Mouse (Mus musculus) thymus, postnatal 25 days (tissue): Measurements from ENCODE around the gene Ccnt1.
A peak's percentile ranks its signal among the peaks of the same experiment; 100 is the strongest.

Source experiments
- DNase-seq: peaks from one replicate; pipeline ENCODE4 v3.0.0; 2022

Gene Ccnt1

DNA sequence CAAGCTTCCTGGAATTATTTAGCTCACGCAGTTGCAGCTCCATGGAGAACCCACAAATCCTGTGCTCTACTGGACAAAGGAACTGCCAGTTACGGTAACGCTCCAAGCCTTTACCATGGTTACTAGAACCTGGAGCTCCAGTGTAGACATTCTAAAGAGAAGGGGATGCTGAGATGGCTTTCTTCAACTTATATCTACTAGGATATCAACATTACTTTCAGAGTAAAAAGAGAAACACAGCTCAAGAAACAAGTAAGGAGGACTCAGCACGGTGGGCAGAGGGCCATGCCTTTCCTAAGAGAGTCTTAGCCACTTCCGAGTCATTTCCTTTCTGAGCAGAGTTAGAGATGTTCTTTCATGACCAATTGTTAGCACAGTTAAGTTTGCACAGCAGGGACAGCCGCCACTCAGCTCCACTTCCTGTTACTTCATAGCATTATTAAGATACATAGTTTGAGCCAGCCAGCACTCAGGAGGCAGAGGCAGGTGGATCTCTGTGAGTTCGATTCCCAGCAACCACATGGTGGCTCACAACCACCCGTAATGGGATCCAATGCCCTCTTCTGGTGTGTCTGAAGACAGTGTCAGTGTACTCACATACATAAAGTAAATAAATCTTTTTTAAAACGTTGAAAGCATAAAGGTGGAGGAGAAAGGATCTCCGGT, at the start of gene Ccnt1, which contains the start of gene 4930415O20Rik:
Ccnt1 (minus strand) TSS at position 51 of the 666 bp plus-strand sequence.
4930415O20Rik (plus strand) TSS at position 132 of the 666 bp plus-strand sequence.
- DNase-seq = no peak

DNA sequence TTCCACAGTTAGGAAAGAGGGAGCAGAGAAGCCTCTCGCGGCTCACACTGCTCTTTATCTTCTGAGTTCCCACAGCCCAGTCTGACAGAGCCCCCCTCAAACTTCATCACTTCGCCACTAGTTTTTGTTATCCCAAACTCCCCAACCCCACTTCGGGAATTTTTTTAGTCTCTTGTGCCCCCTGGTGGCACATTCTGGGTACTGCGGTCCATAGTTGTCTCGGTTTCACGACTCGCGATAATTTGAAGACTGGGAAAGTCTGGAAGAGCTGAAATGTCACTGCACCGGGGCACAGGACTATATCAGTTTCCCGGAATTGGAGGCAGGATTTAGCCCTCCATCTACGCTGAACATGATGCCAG, 46.4 kb upstream of the Ccnt1 start:
- DNase-seq = peak; percentile 84

DNA sequence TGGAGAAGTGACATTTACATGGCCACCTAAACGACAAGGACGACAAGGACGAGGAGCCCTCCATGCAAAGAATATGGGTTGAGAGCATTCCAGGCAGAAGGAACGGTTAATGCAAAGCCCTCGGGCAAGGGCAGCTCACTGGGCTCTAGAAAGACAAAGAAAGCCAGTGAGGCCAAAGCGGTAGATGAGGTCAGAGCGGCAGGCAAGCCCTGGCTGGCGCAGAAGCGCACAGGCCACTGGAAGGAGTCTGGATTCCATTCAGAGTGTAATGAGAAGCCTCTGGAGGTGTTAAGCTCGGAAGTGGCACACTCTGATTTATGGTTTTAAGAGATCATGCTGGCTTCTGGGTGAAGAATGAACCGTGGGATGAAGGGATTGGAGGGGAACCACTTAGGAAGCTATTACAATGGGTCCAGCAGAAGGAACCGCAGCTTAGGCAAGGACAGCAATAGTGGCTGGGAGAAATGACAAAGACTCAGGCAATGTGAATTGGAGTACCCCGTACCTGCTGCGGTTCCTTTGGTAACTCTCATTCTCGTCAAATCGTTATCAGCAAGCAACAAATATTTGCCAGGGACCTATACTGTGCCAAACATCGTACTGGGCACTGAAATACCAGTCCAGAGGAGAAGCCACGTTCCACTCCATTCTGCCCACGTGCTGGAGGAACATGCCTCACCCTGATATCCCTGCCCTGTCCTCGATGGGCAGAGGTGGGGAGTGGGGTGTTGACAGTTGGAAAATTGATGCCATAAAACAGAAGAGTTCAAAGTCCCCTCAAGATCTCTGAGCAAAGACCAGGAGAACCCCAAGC, 45.8 kb upstream of the Ccnt1 start:
- no peak for DNase-seq

DNA sequence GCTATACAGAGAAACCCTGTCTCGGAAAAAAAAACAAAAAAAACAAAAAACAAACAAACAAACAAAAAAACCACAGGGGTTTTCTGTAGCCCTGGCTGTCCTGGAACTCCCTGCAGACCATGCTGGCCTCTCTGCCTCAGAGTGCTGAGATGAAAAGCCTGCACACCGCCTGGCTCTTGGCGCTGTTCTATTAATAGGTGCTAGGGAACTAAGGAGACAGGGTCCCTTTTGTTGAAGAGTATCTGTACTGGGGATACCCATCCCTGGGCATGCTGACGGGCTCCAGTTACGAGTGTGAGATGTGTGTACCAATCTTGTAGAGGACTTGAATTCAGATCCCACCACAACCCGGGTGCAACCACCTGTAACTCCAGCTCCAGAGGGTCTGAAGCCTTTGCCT, 45.0 kb upstream of the Ccnt1 start:
- DNase-seq = no peak

DNA sequence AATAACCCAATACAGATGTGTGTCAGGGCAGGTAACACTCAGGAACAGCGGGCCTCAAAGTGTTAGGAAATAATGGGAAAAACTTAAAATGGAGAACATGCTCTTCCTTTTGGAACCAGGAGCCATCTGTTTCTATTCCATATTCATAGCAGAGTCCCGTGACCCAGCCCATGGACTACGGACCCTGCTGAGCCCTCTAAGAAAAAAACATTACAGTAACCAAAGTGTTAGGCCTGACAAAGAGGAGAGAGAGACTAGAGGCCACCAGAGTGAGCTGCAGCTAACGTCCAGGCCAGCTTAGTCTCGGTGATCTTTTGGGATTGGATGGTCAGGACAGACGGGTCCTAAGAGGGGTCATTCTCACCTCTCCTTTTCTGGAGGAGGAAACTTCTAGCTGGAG, 44.2 kb upstream of the Ccnt1 start:
- no peak for DNase-seq

DNA sequence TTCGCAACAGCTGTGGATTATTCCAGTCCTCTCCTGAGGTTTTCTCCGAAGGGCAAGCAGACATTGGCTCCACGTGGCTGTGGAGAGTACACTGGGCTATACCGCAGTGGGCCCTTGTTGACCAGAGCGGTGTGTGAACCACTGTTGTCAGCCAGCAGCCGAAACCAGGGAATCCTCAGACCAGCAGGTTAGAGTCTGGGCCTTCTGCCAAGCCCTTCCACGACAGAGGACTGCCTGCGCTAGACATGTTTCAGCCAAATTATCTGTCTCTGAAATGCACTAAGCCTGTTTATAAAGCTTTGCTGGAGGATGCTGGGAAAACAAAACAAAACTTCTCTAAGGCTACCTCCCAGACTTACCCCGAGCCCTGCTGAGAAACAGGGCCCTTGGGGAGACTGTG, 43.8 kb upstream of the Ccnt1 start:
- no peak for DNase-seq

DNA sequence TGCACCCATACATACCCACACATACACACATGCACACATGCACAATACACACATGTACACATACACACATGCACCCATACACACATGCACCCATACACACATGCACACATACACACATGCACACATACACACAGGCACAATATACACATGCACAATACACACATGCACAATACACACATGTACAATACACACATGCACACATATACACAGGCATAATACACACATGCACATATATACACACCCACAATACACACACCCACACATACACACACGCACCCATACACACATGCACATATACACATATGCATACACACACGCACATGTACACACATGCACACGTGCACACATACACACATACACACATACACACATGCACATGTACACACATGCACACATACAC, 41.5 kb upstream of the Ccnt1 start:
- no peak for DNase-seq

DNA sequence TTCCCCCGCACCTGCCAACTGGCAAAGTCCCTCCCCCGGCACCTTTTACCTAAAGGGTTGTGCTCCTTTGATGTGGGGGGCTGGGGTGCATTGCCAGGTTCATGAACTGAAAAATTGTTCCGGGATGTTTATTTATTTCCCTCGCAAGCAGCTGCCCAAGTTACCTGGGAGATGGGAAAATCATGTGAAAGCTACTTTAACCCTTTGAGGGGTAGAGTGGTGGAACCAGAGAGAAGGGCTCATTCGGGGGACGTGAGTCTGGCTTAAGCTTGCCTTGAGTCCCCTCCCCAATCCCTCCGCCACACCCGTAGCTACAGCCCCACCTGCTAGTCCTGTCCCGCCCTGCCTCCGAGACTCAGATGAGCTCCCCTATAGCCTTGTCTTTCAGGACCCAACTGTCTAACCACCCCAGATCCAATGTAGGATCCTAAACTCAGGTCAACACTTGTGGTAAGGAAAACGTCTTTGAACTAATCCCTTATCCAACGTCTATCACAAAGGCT, 39.5 kb upstream of the Ccnt1 start:
- peak; percentile 79 for DNase-seq

DNA sequence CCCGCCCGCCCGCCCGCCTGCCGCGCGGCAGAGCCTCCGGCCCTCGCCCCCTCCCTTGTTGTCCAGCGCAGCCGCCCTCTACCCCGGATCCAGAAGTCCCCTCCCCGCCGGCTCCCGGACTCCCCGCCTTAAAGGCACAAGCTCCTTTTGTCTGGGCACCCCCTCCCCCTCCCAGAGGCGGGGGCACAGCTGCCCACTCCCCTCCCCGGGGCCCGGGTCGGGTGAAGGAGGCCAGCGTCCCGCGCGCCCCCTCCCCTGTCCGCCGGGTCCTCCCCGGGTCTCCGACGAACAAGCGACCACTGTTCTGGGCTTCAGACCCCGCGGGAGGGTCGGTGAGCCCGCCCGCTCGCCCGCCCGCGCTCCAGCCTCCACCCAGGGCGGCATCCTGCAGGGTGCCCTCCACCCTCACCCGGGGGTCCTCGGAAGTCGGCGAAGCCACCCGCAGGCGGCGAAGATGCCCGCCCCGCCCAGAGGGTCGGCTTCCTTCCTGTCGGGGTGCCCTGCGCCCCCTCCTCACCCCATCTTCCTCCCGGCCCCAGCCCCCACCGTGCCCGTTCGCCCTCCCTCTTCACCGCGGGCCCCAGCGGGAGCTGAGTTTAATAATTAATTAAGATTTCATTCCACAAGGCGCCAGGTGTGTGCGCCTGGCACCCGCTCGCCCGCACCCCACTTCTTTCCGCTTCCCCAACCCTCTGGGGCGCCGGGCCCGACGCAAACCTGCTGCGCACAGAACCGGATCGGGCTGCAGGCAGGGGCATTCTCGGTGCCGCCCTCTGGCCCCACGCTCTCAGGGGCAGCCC, 38.8 kb upstream of the Ccnt1 start, which contains the start of gene Adcy6:
Adcy6 (minus strand) TSS at position 746 of the 800 bp plus-strand sequence.
- peak; percentile 85 for DNase-seq

DNA sequence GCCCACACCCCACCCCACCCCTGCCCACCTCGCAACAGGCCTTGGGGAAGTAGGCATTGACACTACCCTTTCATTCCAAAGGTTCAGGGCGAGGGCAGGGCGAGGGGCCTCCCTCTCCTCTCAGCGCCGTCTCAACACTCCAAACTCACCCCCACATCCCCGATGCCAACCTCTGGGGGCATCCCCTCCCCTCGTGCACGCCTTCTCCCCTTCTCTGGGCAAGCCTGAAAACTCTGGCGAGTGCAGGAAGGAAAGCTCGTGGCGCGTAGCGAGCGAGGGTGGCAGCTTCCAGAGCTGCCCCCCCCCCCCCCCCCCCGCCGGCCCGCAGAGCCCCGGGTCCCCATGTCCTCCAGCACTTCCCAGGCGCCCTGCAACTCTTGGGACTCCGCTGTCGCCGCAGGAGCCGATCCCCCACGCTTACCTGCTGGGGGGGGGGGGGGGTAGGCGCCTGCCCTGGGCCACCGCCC, 38.1 kb upstream of the Ccnt1 start:
- DNase-seq = peak; percentile 55

DNA sequence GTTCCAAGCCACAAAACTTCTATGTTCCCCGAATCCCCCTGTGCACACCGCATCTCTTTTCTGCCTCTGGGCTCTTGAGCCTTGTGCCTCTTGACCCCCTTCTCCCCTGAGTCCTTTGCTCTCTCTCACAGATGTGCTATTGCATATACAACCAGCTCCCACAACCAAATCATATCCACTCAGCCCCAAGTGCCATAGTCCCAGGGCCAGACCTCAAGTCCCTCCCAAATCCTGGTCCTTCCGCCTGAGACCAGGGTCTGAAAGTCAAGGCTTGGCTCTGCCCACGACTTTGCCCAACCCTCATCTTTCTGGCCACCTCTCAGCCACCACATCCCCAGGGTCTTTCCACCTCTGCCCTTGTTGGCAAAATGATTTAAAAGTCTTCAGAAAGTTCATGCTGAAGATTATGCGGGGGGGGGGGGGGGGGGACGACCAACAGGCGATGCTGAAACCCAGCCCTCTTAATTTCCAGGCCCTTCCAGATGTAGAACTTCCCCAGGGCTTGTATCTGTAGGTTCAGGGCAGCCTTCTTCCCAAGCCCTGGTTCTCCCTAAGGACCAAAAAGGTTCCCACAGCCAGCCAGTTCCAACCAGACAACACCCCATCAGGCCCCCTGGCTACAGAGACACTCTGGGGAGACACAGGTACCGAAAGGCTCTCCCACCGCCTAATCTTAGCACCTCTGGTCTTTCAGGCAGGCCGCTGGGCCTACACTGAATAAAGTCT, 37.5 kb upstream of the Ccnt1 start:
- DNase-seq = no peak

DNA sequence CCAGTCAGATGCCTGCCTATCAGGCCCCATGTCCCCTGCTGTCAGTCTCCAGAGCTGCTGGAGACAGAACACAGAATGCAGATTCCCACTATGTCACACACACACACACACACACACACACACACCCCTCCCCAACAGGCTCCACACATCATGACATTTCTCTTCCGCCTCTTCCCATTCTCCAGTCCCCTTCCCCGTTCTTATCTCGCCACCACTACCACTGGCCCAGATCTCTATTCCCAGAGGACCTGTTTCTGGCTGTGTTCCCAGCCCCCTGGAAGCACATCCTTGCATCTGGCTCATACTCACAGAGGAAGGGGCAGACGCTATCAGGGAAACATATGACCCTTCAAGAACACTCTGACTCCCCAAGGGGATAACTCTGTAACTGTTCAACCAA, 36.8 kb upstream of the Ccnt1 start:
- DNase-seq = no peak

DNA sequence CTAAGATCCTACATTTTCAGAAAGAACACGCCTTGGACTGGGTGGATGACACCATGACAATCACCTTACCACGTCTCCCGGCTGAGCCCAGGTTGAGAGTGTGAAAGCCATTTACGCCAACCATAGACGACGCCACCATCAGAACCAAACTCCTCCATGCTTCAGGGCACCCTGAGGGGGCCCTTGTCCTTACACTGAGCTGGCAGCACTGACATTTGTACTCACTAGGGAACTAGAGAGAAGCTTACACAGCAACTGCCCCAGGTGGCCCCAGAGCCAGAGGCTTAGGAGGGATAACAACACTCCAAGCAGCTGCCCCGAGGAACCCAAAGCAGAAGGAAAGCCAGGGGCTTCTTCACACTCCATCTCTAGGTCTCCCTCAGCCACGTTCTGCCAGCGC, 36.0 kb upstream of the Ccnt1 start:
- no peak for DNase-seq

DNA sequence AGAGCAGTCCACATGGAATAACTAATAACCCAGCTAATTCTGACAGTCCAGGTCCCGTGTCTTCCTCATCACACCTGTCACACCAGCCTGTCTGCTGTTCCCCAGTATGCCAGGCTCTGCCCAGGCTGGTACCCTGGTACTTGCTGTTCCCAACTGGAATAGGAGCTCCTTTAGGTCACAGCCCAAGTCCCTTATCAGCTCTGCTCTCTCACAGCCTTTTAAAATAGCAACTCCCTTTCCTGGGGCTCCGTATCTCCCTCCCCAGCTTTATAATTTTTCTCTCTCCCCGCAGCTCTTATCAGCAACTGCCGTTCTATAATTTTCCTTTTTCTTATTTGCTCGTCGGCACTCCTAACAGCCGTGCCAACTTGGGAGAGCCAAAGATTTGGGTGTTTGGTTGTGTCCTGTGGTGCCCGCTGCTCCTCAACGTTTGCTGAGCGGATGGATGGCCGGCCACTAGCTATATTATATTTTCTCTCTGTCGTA, 35.4 kb upstream of the Ccnt1 start:
- no peak for DNase-seq

DNA sequence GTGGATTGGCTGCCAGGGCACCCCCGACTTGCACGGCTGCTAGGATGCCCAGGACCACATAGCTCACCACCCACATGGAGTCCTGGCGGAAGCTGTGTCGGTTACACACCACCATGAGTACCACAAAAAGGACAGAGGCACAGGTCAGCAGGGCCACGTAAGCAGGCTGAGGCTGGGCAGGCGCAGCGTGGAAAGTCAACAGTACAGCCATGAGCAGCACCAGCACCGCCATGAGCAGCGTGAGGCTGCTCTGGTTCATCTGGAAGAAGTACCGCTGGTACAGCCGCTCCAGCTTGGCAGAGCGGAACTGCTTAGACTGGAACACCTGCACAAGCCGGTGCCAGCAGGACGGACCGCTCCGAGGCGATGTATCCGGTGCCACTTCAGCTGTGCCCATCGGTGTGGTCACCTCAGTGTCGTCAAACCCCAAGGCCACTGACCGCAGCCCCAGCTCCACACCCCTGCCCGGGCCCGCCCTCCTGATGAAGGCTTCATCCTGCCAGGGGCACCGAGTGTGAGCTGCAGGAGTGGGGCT, 33.4 kb upstream of the Ccnt1 start:
- no peak for DNase-seq

DNA sequence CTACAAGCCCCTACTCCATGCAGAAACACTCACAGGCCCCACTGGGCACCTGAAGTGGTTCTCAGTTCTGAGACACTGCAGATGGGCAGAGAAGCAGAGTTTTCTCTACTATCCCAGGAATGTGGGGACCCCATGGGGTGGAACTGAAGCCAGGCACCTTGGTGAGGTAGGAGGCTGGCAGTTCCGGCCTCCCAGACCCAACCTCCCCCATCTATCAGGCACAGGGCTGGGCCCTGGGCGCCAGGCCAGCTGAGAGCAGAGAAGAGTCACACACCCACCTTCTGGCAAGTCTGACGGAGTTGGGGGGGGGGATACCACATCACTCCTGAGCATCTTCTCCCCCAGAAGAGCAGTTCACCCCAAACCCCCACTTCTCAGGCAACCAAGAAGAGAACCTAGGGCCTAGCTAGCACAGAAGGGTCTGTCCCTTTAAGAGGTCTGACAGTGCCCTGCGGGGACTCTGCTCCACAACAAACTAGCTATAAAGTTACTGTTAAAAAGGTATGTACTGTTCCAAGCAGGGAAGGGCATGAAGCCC, 32.3 kb upstream of the Ccnt1 start:
- DNase-seq = no peak

DNA sequence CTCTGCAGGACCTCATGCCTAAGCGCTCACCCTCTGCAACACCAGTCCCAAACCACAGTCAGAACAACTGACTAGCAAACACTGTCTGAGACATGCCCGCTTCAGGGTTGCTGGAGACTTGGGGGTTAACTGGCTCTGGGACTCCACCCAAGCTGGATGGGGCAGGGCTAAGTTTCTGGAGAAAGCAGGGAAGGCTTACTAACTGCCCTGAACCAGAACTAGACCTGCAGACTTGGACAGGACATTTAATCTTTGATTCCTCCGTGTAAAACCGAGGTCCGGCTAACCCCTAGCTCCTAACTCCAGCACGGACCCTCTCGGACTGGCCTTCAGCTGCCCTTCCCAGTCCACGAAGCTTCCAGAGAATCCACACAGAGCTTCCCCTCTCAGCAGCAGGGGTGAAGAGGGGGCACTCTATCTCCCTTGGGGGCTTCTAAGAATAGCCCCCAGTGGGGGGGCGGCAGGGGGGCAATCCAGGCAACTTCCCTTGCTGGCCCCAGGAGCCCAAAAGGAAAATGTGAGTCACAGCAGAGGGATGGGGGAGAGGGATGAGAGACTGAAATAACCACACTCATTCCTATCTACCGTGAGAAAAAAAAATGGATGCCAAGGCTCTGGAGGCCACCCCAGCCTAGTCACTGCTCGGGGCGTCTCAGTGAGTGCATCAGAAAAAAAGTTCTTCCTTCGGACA, 31.6 kb upstream of the Ccnt1 start:
- DNase-seq = no peak

DNA sequence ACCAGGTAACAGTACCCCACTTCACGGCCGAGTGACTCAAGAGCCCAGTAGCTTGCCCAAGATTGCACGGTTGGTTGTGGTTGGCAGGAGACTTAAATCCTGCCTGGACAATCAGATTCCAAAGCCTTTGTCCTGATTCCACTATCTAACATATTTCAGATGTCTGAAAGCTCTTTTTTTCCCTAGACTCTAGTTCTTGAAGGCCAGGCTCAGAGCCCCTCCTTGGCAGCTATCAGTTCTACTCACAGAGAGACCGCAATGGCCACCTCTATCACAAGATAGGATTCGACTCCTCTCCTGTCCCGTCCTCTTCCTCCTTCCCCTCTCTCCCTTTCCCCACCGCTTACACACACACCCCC, 31.1 kb upstream of the Ccnt1 start:
- DNase-seq = no peak

DNA sequence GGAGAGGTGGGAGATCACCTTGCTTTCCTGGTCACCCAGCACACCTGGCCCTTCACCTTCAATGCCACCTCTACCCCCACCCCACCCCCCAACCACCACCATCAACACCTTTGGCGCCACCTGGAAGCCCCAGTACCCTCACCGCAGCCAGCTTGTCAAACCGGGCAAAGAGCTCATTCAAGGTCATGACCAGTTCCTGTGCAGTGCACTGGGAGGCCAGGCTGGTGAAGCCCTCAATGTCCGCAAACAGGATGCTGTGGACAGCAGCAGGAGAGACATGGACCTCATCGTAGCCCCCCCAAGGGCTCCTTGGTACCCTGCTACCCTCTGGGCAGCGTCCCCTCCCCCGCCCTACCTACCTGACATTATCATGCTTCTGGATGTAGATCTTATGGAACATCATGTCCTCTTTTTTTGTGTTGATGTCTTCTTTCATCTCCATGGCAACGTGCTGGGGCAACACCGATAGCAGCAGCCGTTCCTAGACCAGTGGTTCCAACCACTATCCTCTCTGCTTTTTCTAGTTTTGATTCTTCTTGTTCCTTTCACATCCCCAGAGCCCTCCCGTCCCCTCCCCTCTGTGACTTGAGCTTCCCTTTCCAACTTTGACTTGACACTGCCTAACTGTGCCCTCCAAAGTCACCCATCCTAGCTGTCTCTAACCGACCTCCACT, 29.4 kb upstream of the Ccnt1 start:
- DNase-seq = no peak

DNA sequence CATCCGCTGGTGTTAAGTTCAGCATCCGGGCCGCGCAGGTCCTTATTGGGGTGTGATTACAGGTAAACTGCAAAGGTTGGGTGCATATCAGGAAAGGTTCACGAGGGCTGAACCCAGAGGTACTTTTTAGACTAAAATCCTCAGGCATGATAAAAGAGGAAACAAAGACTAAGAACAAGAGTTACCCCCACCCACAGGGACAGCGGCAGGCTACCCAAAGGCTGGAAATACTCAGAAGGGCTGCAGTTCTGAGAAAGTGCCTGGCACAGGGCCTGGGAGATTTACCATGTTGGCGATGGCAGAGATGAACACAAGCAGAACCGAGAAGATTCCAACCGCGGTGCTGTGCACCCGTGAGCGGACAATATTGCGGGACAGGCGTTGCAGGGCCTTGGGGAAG, 25.9 kb upstream of the Ccnt1 start:
- no peak for DNase-seq

DNA sequence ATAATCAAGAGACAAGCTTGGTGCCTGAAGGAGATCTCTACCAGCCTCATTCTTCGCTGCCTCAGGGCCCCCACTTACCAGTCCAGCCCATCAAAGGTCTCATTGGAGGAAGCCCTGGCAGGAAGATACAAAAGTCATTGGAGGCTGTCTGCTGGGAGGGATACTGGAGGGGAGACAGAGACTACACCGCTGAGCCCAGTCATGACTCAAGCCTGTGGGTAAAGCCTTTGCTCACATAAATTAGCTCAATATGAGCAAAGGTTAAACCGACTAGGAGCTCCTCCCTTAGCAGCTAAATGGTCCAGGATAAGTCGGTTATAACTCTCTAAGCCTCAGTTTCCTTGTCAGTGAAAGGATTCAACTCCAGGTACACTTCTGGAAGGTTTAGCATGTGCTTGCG, 24.3 kb upstream of the Ccnt1 start:
- no peak for DNase-seq
